Mouse (Mus musculus) erythroblast, embryonic 14.5 days (primary cell): ENCODE results near the gene Smarce1. TPM values are rescaled to one million over a fixed set of nuclear protein-coding genes. Genes with fewer than 3 reads are reported as not detected.
A peak's percentile ranks its signal among the peaks of the same experiment; 100 is the strongest.

Experiments used
- H3K27me3 ChIP-seq: 2 replicates; pipeline ENCODE4 v1.6.1; 2012; ENCODE audit warnings: inconsistent platforms; ENCODE audit not compliant: control insufficient read depth
- H3K36me3 ChIP-seq: 2 replicates; pipeline ENCODE4 v1.6.1; 2012; ENCODE audit warnings: mild to moderate bottlenecking, inconsistent platforms; ENCODE audit not compliant: control insufficient read depth
- H3K4me1 ChIP-seq: 2 replicates; pipeline ENCODE4 v1.6.1; 2012; ENCODE audit warnings: inconsistent platforms; ENCODE audit not compliant: control insufficient read depth
- H3K4me3 ChIP-seq: replicated peaks from 2 replicates; pipeline ENCODE3; 2012; ENCODE audit warnings: moderate library complexity, mild to moderate bottlenecking, inconsistent platforms
- H3K9me3 ChIP-seq: 2 replicates; pipeline ENCODE4 v1.6.1; 2012; ENCODE audit warnings: low read length, inconsistent platforms, mixed read lengths; ENCODE audit not compliant: control insufficient read depth
- GATA1 ChIP-seq: IDR thresholded peaks from 2 replicates; pipeline ENCODE4 v1.6.1; 2012; ENCODE audit warnings: low read length, inconsistent platforms, mixed read lengths
- TAL1 ChIP-seq: IDR thresholded peaks from 3 replicates; pipeline ENCODE4 v1.6.1; 2012; ENCODE audit warnings: low read length, inconsistent platforms, mixed read lengths
- polyA plus RNA-seq: library from polyadenylated mRNA; stranded (reverse); fragments of >175 nt; gene quantifications from 2 replicates; pipeline ENCODE4 v1.2.3, GENCODE M21; 2012

Gene Smarce1
- polyA plus RNA-seq, 1 experiment = 58.6 TPM

DNA sequence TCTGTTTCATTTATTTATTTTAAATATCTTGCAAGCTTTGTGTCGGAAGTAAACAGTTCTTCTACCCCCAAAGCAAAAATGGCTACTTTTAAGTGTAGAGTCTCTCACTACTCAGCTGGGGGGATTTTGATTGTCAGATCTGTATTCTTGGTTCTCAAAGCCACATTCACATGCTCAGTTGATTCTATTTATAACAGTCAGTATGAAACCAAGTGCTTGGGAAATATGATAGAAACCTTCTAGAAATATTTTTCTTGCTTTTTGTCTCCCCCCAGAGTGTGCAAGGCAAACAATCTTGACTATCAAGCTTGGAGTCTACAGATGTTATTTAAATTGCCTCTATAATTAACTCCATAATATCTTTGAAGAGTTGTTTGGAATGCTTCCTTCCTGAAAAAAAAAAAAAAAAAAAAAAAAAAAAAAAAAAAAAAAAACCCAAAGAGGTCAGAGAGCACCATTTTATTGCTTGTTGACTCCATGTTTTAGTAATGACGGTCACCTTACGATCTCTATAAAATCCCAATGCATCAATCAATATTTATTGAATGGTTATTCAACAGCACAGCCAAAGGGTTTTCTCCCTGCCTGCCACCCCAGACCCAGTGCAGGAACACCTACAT is 12.5 kb upstream of the Smarce1 start:
- no peaks in the 10 kb centered on the region for H3K9me3 ChIP-seq
- peaks cover 15% of the 10 kb centered on the region for H3K27me3 ChIP-seq
- H3K36me3 ChIP-seq = no peaks in the 10 kb centered on the region
- no peak for TF ChIP-seq TAL1
- no peak for TF ChIP-seq GATA1
- H3K4me1 ChIP-seq = peaks cover 4% of the 10 kb centered on the region; the same call in 1 of the 2 replicates
- H3K4me3 ChIP-seq = no peak overlapping the region

GRCm38 (mm10) chr11:99242056-99242455 is 11.2 kb upstream of the Smarce1 start:
- H3K4me1 ChIP-seq = peaks cover 4% of the 10 kb centered on the region; the same call in 1 of the 2 replicates
- H3K4me3 ChIP-seq = no peak overlapping the region
- H3K27me3 ChIP-seq = peaks cover 19% of the 10 kb centered on the region
- TF ChIP-seq TAL1 (no peak), GATA1 (no peak)
- H3K36me3 ChIP-seq = no peaks in the 10 kb centered on the region
- H3K9me3 ChIP-seq = no peaks in the 10 kb centered on the region

DNA sequence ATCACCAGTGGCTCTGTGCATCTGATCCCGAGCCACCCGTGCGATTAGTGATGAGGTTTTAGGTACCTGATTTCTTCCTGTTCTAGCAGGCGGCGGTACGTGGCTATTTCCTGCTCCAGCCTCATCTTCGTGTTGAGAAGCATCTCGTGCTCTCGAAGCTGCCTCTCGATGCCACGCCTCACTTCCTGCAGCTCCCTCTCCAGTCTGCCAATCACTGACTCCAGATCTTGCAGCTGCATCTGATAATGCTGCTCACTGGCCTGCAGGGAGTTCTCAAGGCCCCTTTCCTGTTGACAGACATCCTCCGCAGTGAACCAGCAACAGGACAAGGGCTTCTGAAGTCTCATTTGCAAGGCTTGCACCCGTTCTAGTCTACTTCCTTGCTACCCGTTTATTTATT is 7.7 kb upstream of the Smarce1 start:
- Histone ChIP-seq H3K4me1 (peaks cover 4% of the 10 kb centered on the region; the same call in 1 of the 2 replicates), H3K36me3 (no peaks in the 10 kb centered on the region), H3K4me3 (no peak overlapping the region), H3K9me3 (no peaks in the 10 kb centered on the region), H3K27me3 (peaks cover 20% of the 10 kb centered on the region)
- no peak for TF ChIP-seq GATA1
- no peak for TF ChIP-seq TAL1

- Histone ChIP-seq H3K4me3 (peak overlapping the region; percentile 89), H3K36me3 (peaks cover 21% of the 10 kb centered on the region), H3K27me3 (peaks cover 6% of the 10 kb centered on the region), H3K9me3 (no peaks in the 10 kb centered on the region), H3K4me1 (peaks cover 38% of the 10 kb centered on the region)
- TF ChIP-seq TAL1 (no peak), GATA1 (no peak)
These were observed 416 bp upstream of the Smarce1 start for GRCm38 (mm10) chr11:99231049-99231816.

GRCm38 (mm10) chr11:99229641-99230260 is 1.1 kb downstream of the Smarce1 start:
- TF ChIP-seq GATA1 (no peak), TAL1 (no peak)
- peak overlapping the region; percentile 89 for H3K4me3 ChIP-seq
- no peaks in the 10 kb centered on the region for H3K9me3 ChIP-seq
- peaks cover 36% of the 10 kb centered on the region for H3K36me3 ChIP-seq
- peaks cover 53% of the 10 kb centered on the region for H3K4me1 ChIP-seq
- peaks cover 2% of the 10 kb centered on the region; the same call in 1 of the 2 replicates for H3K27me3 ChIP-seq

GRCm38 (mm10) chr11:99226298-99226697 is 4.5 kb downstream of the Smarce1 start:
- Histone ChIP-seq H3K4me1 (peaks cover 48% of the 10 kb centered on the region), H3K9me3 (no peaks in the 10 kb centered on the region), H3K27me3 (no peaks in the 10 kb centered on the region), H3K36me3 (peaks cover 70% of the 10 kb centered on the region), H3K4me3 (peak overlapping the region; percentile 52)
- TF ChIP-seq TAL1 (no peak), GATA1 (no peak)

DNA sequence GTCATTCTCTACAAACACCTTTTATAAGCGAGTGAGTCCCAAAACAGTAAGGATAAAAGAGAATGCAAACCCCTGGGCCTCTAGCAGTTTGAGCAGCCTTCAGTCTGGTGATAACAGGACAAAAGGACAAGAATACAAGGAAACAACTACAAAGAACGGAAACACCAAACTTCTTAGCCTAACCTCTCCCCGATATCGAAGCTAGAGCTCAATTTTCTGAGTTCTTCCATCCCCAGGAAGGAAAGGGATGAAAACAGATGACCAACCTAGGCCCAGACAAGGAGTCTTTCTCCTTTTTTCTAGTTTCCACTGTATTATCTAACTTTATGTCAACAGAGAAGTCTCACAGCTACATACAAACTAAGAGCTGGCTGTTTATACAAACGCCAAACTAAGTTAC is 7.5 kb downstream of the Smarce1 start:
- H3K4me1 ChIP-seq = peaks cover 37% of the 10 kb centered on the region
- H3K4me3 ChIP-seq = no peak overlapping the region
- peaks cover 96% of the 10 kb centered on the region for H3K36me3 ChIP-seq
- TF ChIP-seq GATA1 = no peak
- no peak for TF ChIP-seq TAL1
- H3K9me3 ChIP-seq = no peaks in the 10 kb centered on the region
- no peaks in the 10 kb centered on the region for H3K27me3 ChIP-seq

DNA sequence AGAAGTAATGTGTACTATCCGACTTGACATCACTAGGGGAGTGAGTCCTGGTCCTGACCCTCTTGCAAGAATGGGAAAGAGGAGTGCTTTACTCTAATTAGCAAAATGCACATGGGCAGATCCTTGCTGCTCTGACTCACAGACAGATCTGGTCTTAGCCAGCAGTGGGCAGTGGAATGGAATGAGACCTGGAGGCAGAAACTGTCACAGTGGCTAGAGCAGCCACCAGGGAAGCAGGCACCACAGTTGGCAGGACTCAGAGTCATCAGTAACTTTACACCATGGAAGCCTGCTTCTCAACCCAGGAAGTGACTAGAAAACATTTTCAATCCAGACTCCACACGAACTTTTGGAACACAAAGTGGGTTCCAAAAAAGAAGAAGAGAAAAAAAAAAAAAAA is 9.0 kb downstream of the Smarce1 start:
- H3K4me3 ChIP-seq = no peak overlapping the region
- H3K36me3 ChIP-seq = peaks cover 97% of the 10 kb centered on the region
- no peaks in the 10 kb centered on the region for H3K9me3 ChIP-seq
- H3K4me1 ChIP-seq = peaks cover 22% of the 10 kb centered on the region
- no peaks in the 10 kb centered on the region for H3K27me3 ChIP-seq
- TF ChIP-seq GATA1 (no peak), TAL1 (no peak)

- TF ChIP-seq GATA1 (no peak), TAL1 (no peak)
- Histone ChIP-seq H3K4me3 (no peak overlapping the region), H3K4me1 (peaks cover 6% of the 10 kb centered on the region), H3K36me3 (peaks cover 99% of the 10 kb centered on the region), H3K27me3 (no peaks in the 10 kb centered on the region), H3K9me3 (no peaks in the 10 kb centered on the region)
These were observed 13.4 kb downstream of the Smarce1 start for GRCm38 (mm10) chr11:99217248-99217986.
